Mouse (Mus musculus) liver, embryonic 13.5 days (tissue): ENCODE results near the gene Olfr1309. TPM values are rescaled to one million over a fixed set of nuclear protein-coding genes. Genes with fewer than 3 reads are reported as not detected.
"Not testable (repeated sequence)": the region's sequence is repeated elsewhere in the genome, so short reads cannot be mapped to it uniquely, and the experiment has no call there.

Source experiments
- ATAC-seq: fragments of 200-750 bp; cut with Nextera tagmentation; 2 replicates; pipeline ENCODE4 v1.8.0; 2017; ENCODE audit warnings: low read depth, mild to moderate bottlenecking, moderate number of reproducible peaks, moderate library complexity
- DNase-seq: peaks from one replicate; pipeline ENCODE4 v3.0.0; 2022
- H3K27ac ChIP-seq: fragments of 300-500 bp; sonication (generic); 2 replicates; pipeline ENCODE4 v1.5.1; 2015; ENCODE audit warnings: moderate library complexity, mild to moderate bottlenecking, inconsistent platforms
- H3K27me3 ChIP-seq: fragments of 300-500 bp; sonication (generic); 2 replicates; pipeline ENCODE4 v1.6.1; 2015; ENCODE audit warnings: mild to moderate bottlenecking, inconsistent platforms
- H3K36me3 ChIP-seq: fragments of 300-500 bp; sonication (generic); 2 replicates; pipeline ENCODE4 v1.6.1; 2015; ENCODE audit warnings: mild to moderate bottlenecking, inconsistent platforms
- H3K4me1 ChIP-seq: fragments of 300-500 bp; sonication (generic); replicated peaks from 2 replicates; pipeline ENCODE4 v1.6.1; 2015; ENCODE audit warnings: inconsistent platforms
- H3K4me2 ChIP-seq: fragments of 300-500 bp; sonication (generic); 2 replicates; pipeline ENCODE4 v1.6.1; 2015; ENCODE audit warnings: inconsistent platforms, mild to moderate bottlenecking, moderate library complexity
- H3K4me3 ChIP-seq: fragments of 300-500 bp; sonication (generic); replicated peaks from 2 replicates; pipeline ENCODE4 v1.5.1; 2015; ENCODE audit warnings: mild to moderate bottlenecking, inconsistent platforms
- H3K9ac ChIP-seq: fragments of 300-500 bp; sonication (generic); 2 replicates; pipeline ENCODE4 v1.6.1; 2015; ENCODE audit warnings: mild to moderate bottlenecking, inconsistent platforms
- H3K9me3 ChIP-seq: fragments of 300-500 bp; sonication (generic); replicated peaks from 2 replicates; pipeline ENCODE4 v1.6.1; 2016; ENCODE audit warnings: inconsistent platforms
- WGBS: fragments of 180-500 bp; shearing (Covaris S2); methylation state at CpG from one replicate; pipeline ENCODE4 v1.1.7; 2015; ENCODE audit not compliant: insufficient replicate concordance; 5-methylcytosine and 5-hydroxymethylcytosine counted together
- polyA plus RNA-seq: library from polyadenylated mRNA; unstranded; fragments of >200 nt; fragmentation: Nextera tagmentation; extraction: Ambion mirVana; gene quantifications from 2 replicates; pipeline ENCODE4 v1.2.1, GENCODE M21; 2015

The Olfr1309 gene
- polyA plus RNA-seq, result not detected in 2 replicates

- Histone ChIP-seq H3K9me3 (no peaks in the 10 kb centered on the region), H3K27me3 (no peaks in the 10 kb centered on the region), H3K4me1 (no peaks in the 10 kb centered on the region), H3K4me3 (no peak within 1 kb of the TSS), H3K27ac (no peak within 1 kb of the TSS), H3K9ac (no peak within 1 kb of the TSS), H3K36me3 (no peaks in the 10 kb centered on the region), H3K4me2 (no peak within 1 kb of the TSS)
- DNase-seq, result no peak
- no peak for ATAC-seq
- 27% methylated on average over 1 of the region's 1 CpGs for WGBS
These were observed at the start of gene Olfr1309 for GRCm38 (mm10) chr2:111990181-111990580. Gene Olfr1309 (minus strand): TSS chr2:111990281.

DNA sequence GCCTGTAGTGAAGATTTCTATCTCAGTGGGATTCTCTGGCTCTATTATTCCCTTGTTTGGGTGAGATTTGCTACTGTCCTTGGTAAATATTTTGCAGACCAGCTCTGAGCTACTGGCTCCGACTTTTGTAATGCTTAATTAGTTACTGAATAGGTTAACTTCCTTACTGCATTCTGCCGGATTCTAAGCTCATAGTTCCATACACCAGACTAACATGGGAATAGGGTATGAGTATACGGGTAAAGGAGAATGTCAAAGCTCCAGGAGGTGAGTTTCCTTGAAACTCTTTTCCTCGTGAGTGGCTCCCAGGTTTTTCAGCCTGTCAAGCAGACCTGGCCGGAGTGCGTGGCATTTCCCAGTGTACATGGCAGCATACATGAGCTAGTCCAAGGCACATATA, 36.9 kb upstream of the Olfr1309 start:
- H3K27me3 ChIP-seq, H3K4me3 ChIP-seq, ATAC-seq, DNase-seq, H3K9ac ChIP-seq, H3K4me2 ChIP-seq, H3K27ac ChIP-seq, H3K9me3 ChIP-seq, H3K36me3 ChIP-seq, H3K4me1 ChIP-seq: not testable (repeated sequence)
- 39% methylated on average over 6 of the region's 6 CpGs for WGBS

- no peaks in the 10 kb centered on the region for H3K4me1 ChIP-seq
- no peak for ATAC-seq
- H3K36me3 ChIP-seq, result no peaks in the 10 kb centered on the region
- no peak within 1 kb of the TSS for H3K4me2 ChIP-seq
- no peak within 1 kb of the TSS for H3K4me3 ChIP-seq
- H3K27me3 ChIP-seq, result no peaks in the 10 kb centered on the region
- H3K9me3 ChIP-seq, result no peaks in the 10 kb centered on the region
- 61% methylated on average over 2 of the region's 2 CpGs for WGBS
- H3K9ac ChIP-seq, result no peak within 1 kb of the TSS
- H3K27ac ChIP-seq, result no peak within 1 kb of the TSS
- no peak for DNase-seq
These were observed 34.2 kb upstream of the Olfr1309 start, which contains the start of gene Olfr1311 for GRCm38 (mm10) chr2:112024312-112024711. Gene Olfr1311 (minus strand): TSS chr2:112024412.

DNA sequence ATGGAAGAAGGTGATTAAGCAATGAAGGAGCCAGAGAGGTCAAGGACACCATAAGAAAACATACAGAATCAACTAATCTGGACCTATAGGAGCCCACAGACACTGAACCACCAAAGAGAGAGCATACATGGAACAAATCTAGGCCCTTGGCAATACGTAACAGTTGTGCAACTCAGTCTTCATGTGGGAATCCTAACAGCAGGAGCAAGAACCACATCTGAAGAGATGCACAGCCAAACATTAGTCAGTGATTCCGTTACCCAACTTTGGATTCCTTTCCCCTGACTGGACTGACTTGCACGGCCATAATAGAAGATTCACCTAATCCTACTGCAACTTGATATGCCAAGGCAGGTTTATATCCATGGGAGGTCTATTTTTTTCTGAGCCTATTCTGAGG, 24.8 kb upstream of the Olfr1309 start:
- DNase-seq, result no peak
- no peak overlapping the region for H3K4me3 ChIP-seq
- H3K4me2 ChIP-seq, result no peak overlapping the region
- no peaks in the 10 kb centered on the region for H3K9me3 ChIP-seq
- H3K9ac ChIP-seq, result no peak overlapping the region
- ATAC-seq, result no peak
- WGBS, result 64% methylated on average over 3 of the region's 3 CpGs
- H3K36me3 ChIP-seq, result no peaks in the 10 kb centered on the region
- no peaks in the 10 kb centered on the region for H3K4me1 ChIP-seq
- H3K27ac ChIP-seq, result no peak overlapping the region
- H3K27me3 ChIP-seq, result no peaks in the 10 kb centered on the region

- Histone ChIP-seq H3K9ac (no peak within 1 kb of the TSS), H3K27me3 (no peaks in the 10 kb centered on the region), H3K27ac (no peak within 1 kb of the TSS), H3K4me3 (no peak within 1 kb of the TSS), H3K9me3 (no peaks in the 10 kb centered on the region), H3K4me2 (no peak within 1 kb of the TSS), H3K4me1 (no peaks in the 10 kb centered on the region), H3K36me3 (no peaks in the 10 kb centered on the region)
- no peak for DNase-seq
- ATAC-seq, result no peak
These were observed 22.5 kb upstream of the Olfr1309 start, which contains the start of gene Olfr1310 for GRCm38 (mm10) chr2:112012608-112013007. Gene Olfr1310 (minus strand): TSS chr2:112012708.

DNA sequence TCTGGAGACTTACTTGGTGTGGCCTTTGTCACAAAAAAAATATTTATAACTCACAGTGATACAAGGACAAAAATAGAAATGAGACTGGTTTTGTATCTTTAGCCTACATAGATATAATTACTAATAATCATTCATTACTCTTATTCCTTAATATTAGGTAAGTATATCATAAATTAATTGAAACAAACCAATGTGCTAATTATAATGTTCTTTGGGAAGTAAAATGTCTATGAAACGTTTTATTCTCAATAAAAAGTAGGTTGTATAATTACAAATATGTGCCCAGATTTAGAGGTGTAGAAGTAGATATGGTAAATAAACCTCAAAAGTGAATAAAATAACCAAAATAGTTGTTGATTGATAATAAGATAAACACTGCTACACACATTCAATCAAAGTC, 25.2 kb downstream of the Olfr1309 start, which contains the start of gene Olfr1308:
TSS of gene Olfr1308 (minus strand) at position 101 of the 400 bp plus-strand sequence.
- H3K4me2 ChIP-seq, result no peak within 1 kb of the TSS
- DNase-seq (no peak), ATAC-seq (no peak)
- no peaks in the 10 kb centered on the region for H3K4me1 ChIP-seq
- H3K4me3 ChIP-seq, result no peak within 1 kb of the TSS
- no peaks in the 10 kb centered on the region for H3K36me3 ChIP-seq
- H3K27me3 ChIP-seq, result no peaks in the 10 kb centered on the region
- H3K9ac ChIP-seq, result no peak within 1 kb of the TSS
- H3K27ac ChIP-seq, result no peak within 1 kb of the TSS
- H3K9me3 ChIP-seq, result no peaks in the 10 kb centered on the region
- 29% methylated on average over 1 of the region's 1 CpGs for WGBS

DNA sequence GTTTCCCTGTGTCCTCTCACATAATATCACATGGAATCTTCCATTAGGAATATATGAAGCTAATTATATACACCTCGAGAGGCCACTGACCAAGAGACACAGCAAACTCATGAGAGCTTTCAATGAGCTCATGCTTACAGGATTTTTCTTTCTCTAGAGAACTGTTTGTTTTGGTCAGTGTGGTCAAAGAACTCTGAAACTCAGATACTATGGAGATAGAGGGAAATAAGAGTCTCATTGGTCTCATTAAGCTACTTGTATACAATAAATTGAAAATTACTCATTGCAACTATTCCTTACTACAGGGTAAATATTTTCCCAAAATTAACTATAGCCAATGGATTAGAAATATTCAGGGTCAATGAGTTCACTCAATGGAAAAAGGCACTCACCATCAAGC, 40.7 kb downstream of the Olfr1309 start, which contains the start of gene Olfr1307:
TSS of gene Olfr1307 (minus strand) at position 101 of the 400 bp plus-strand sequence.
- H3K36me3 ChIP-seq, result no peaks in the 10 kb centered on the region
- 37% methylated on average over 1 of the region's 1 CpGs for WGBS
- no peaks in the 10 kb centered on the region for H3K27me3 ChIP-seq
- ATAC-seq (no peak), DNase-seq (no peak)
- H3K4me2 ChIP-seq, result no peak within 1 kb of the TSS
- no peak within 1 kb of the TSS for H3K9ac ChIP-seq
- H3K9me3 ChIP-seq, result no peaks in the 10 kb centered on the region
- no peak within 1 kb of the TSS for H3K27ac ChIP-seq
- no peaks in the 10 kb centered on the region for H3K4me1 ChIP-seq
- no peak within 1 kb of the TSS for H3K4me3 ChIP-seq

Other genes with a start within 250 kb of the Olfr1309 start
- not detected in 2 replicates for gene Olfr1301, start 239.3 kb downstream of the Olfr1309 start, polyA plus RNA-seq
- not detected in 2 replicates for gene Olfr1302, start 212.9 kb downstream of the Olfr1309 start, polyA plus RNA-seq
- gene Olfr1303, start 169.9 kb downstream of the Olfr1309 start, polyA plus RNA-seq, result not detected in 2 replicates
- gene Olfr1305, start 113.1 kb downstream of the Olfr1309 start, polyA plus RNA-seq, result not detected in 2 replicates
- not detected in 2 replicates for gene Olfr1306, start 74.0 kb downstream of the Olfr1309 start, polyA plus RNA-seq
- gene Olfr1307, start 40.8 kb downstream of the Olfr1309 start, polyA plus RNA-seq, result not detected in 2 replicates
- not detected in 2 replicates for gene Olfr1308, start 25.3 kb downstream of the Olfr1309 start, polyA plus RNA-seq
- not detected in 2 replicates for gene Olfr1310, start 22.4 kb upstream of the Olfr1309 start, polyA plus RNA-seq
- not detected in 2 replicates for gene Olfr1311, start 34.1 kb upstream of the Olfr1309 start, polyA plus RNA-seq
- not detected in 2 replicates for gene Olfr1312, start 60.0 kb upstream of the Olfr1309 start, polyA plus RNA-seq
- not detected in 2 replicates for gene Olfr1313, start 87.6 kb upstream of the Olfr1309 start, polyA plus RNA-seq
- gene Olfr1314, start 106.5 kb upstream of the Olfr1309 start, polyA plus RNA-seq, result not detected in 2 replicates
- not detected in 2 replicates for gene Olfr1315-ps1, start 125.2 kb upstream of the Olfr1309 start, polyA plus RNA-seq
- not detected in 2 replicates for gene Olfr1316, start 144.7 kb upstream of the Olfr1309 start, polyA plus RNA-seq
- not detected in 2 replicates for gene Olfr1317, start 150.0 kb upstream of the Olfr1309 start, polyA plus RNA-seq
- not detected in 2 replicates for gene Olfr1318, start 163.9 kb upstream of the Olfr1309 start, polyA plus RNA-seq
- gene Lpcat4, start 249.2 kb upstream of the Olfr1309 start, polyA plus RNA-seq, result 2.7 and 2.8 TPM in 2 replicates